Mouse (Mus musculus) adrenal gland, adult (tissue): ENCODE measurements at regions not wholly inside any gene's neighbourhood (a gene's known extent, or its start where the extent isn't known, plus 50 kb on each side); places are given as distances from the start of the nearest gene placed in this dataset.

Experiments
- DNase-seq, 2 experiments: peaks; one replicate each; pipeline ENCODE4 v3.0.0; 2022 to 2023; ENCODE audit warnings: low spot score in 1 of 2; ENCODE audit not compliant: inconsistent age in 2 of 2

- no peak for DNase-seq
Measured at GRCm38 (mm10) chr4:80442711-80443110, 391.2 kb upstream of the Tyrp1 start.

GRCm38 (mm10) chr4:80463615-80464014, 370.3 kb upstream of the Tyrp1 start:
- DNase-seq = peak in 1 of 2 experiments; percentile 33

- DNase-seq = no peak
Measured at GRCm38 (mm10) chr4:80475736-80476478, 358.0 kb upstream of the Tyrp1 start.

- no peak for DNase-seq
Measured at GRCm38 (mm10) chr4:80515087-80515486, 318.8 kb upstream of the Tyrp1 start.

- peak; percentile 6 to 67 for DNase-seq
Measured at GRCm38 (mm10) chr4:80517476-80518285, 316.2 kb upstream of the Tyrp1 start.

- no peak for DNase-seq
Measured at GRCm38 (mm10) chr4:80518589-80518988, 315.3 kb upstream of the Tyrp1 start.

GRCm38 (mm10) chr4:80539854-80540253, 294.1 kb upstream of the Tyrp1 start:
- DNase-seq = no peak

- DNase-seq = no peak
Measured at GRCm38 (mm10) chr4:80545086-80545485, 288.8 kb upstream of the Tyrp1 start.

GRCm38 (mm10) chr4:80589438-80589837, 244.5 kb upstream of the Tyrp1 start:
- no peak for DNase-seq

- DNase-seq = no peak
Measured at GRCm38 (mm10) chr4:80628271-80628670, 205.7 kb upstream of the Tyrp1 start.

- DNase-seq = no peak
Measured at GRCm38 (mm10) chr4:80629251-80629650, 204.7 kb upstream of the Tyrp1 start.

GRCm38 (mm10) chr4:80630260-80630659, 203.7 kb upstream of the Tyrp1 start:
- no peak for DNase-seq

GRCm38 (mm10) chr4:80631041-80631440, 202.9 kb upstream of the Tyrp1 start:
- DNase-seq = no peak

GRCm38 (mm10) chr4:80631441-80631840, 202.5 kb upstream of the Tyrp1 start:
- DNase-seq = no peak

GRCm38 (mm10) chr4:80638381-80638780, 195.5 kb upstream of the Tyrp1 start:
- no peak for DNase-seq
